Mouse (Mus musculus): ENCODE measurements around the gene Slpi. TPM values are rescaled to one million over a fixed set of nuclear protein-coding genes. Genes with fewer than 3 reads are reported as not detected.
"Not testable (repeated sequence)": the region's sequence is repeated elsewhere in the genome, so short reads cannot be mapped to it uniquely, and the experiment has no call there.

Gene Slpi
- total RNA-seq, 2 experiments from 2014 or later: 0.45 TPM; not detected in 1

DNA sequence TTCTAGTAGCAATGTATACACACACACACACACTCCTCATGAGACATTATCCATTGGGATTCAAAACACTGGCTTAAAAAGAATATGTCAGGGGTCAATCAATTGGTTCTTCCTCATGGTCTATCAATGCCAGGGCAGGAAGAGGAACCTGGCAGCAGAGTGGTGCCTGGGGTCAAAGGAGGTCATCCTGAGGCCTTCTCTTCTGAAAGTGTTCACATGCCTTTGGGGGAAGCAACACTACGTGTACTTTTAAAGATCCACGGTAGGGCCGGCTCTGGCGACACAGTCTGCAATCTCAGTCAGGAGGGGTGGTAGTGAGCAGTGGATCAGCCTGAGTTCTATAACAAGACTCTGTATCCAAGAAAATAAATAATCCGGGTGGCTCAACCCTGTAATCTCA is 29.2 kb downstream of the Slpi start:
- no peak for DNase-seq
- Histone ChIP-seq H3K27ac (no peak overlapping the region), H3K4me3 (no peak overlapping the region)
- no peak for TF ChIP-seq CTCF (IDR thresholded peaks at IDR 0.05)
- intact Hi-C loops (cut with DNase I): no loop called here

- no peak for TF ChIP-seq CTCF (IDR thresholded peaks at IDR 0.05)
- no peak overlapping the region for H3K4me3 ChIP-seq
- intact Hi-C loops (cut with DNase I): no loop called here
- H3K27ac ChIP-seq: no peak overlapping the region
- no peak for DNase-seq
These were observed 29.9 kb downstream of the Slpi start for GRCm38 (mm10) chr2:164359031-164359430.

DNA sequence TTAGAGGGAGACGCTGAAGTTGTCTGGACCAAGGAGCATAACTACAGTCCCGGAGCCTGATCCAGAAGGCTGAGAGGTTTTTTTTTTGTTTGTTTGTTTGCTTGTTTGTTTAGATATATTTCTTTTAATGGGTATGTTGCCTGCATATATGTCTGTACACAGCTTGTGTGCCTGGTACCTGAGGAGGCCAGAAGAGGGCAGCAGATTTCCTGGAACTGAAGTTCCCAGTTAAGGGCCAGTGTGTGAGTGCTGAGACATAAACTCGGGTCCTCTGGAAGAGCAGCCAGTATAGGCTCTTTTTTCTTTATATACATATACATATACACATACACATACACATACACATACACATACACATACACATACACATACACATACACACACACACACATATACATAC is 30.5 kb downstream of the Slpi start:
- Histone ChIP-seq H3K27ac (no peak overlapping the region), H3K4me3 (no peak overlapping the region)
- peak; percentile 21; the same call in 1 of the 2 replicates for TF ChIP-seq CTCF (IDR thresholded peaks at IDR 0.05)
- DNase-seq: no peak
- intact Hi-C loops (cut with DNase I): no loop called here

- no peak for DNase-seq
- intact Hi-C loops (cut with DNase I): no loop called here
These were observed 32.5 kb downstream of the Slpi start for GRCm38 (mm10) chr2:164356177-164356967.

GRCm38 (mm10) chr2:164353356-164353755 is 35.5 kb downstream of the Slpi start:
- H3K27ac ChIP-seq: no peak overlapping the region
- intact Hi-C loops (cut with DNase I): loop anchor here (5.0 kb wide), 1 partner anchor 221 kb away; no protein-coding TSS in a partner anchor
- no peak for DNase-seq
- no peak for TF ChIP-seq CTCF (IDR thresholded peaks at IDR 0.05)
- no peak overlapping the region for H3K4me3 ChIP-seq

More at GRCm38 (mm10) chr2:164356177-164356967, 32.5 kb downstream of the Slpi start:
- Histone ChIP-seq H3K4me3 (no peak overlapping the region), H3K27ac (no peak overlapping the region)
- TF ChIP-seq CTCF (IDR thresholded peaks at IDR 0.05): no peak

- Histone ChIP-seq H3K27ac (no peak overlapping the region), H3K4me3 (no peak overlapping the region)
- intact Hi-C loops (cut with DNase I): loop anchor here (5.0 kb wide), 1 partner anchor 220 kb away; no protein-coding TSS in a partner anchor
- DNase-seq: no peak
- no peak for TF ChIP-seq CTCF (IDR thresholded peaks at IDR 0.05)
These were observed 36.2 kb downstream of the Slpi start for GRCm38 (mm10) chr2:164352697-164353096.

- DNase-seq: peak; percentile 44
- H3K27ac ChIP-seq: no peak overlapping the region
- H3K4me3 ChIP-seq: no peak overlapping the region
- intact Hi-C loops (cut with DNase I): loop anchor here (5.0 kb wide), 1 partner anchor 247 kb away; no protein-coding TSS in a partner anchor
- peak; percentile 61 for TF ChIP-seq CTCF (IDR thresholded peaks at IDR 0.05)
These were observed 39.9 kb downstream of the Slpi start for GRCm38 (mm10) chr2:164348980-164349379.

- 0 out of 2 replicates have a peak, but pooled peaks have one; percentile 3 for TF ChIP-seq CTCF (IDR thresholded peaks at IDR 0.05)
- intact Hi-C loops (cut with DNase I): loop anchor here (5.0 kb wide), 1 partner anchor 245 kb away; no protein-coding TSS in a partner anchor
- DNase-seq, H3K27ac ChIP-seq, H3K4me3 ChIP-seq: not testable (repeated sequence)
These were observed 41.2 kb downstream of the Slpi start for GRCm38 (mm10) chr2:164347697-164348096.

- TF ChIP-seq CTCF (IDR thresholded peaks at IDR 0.05): peak; percentile 34; the same call in 1 of the 2 replicates
- H3K27ac ChIP-seq; H3K4me3 ChIP-seq; intact Hi-C loops (cut with DNase I); DNase-seq: not testable (repeated sequence)
These were observed 45.2 kb downstream of the Slpi start for GRCm38 (mm10) chr2:164343732-164344131.

DNA sequence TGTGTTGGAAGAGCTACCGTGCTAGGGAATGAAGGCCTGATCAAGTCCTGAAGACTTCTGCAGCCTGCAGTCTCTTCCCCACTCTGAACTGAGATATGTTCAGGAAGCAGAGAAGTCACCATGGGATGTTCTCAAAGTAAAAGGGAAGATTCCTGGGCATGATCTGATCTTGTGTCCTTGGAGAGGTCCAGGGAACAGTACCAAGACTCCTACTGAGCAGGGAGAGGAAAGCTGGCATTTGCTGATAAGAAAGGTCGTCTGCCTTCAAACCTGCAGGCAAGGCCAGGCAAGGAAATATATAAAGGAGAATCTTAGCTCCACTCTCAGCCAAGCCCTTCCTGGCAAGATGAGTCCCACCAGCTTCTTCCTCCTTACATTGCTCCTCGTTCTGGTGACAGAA is 56.5 kb downstream of the Slpi start, which contains the start of gene Svs5:
TSS of gene Svs5 (plus strand) at position 301 of the 400 bp plus-strand sequence.
- intact Hi-C loops (cut with DNase I); DNase-seq; H3K4me3 ChIP-seq; H3K27ac ChIP-seq: not testable (repeated sequence)

- intact Hi-C loops (cut with DNase I): no loop called here
- Histone ChIP-seq H3K27ac (no peak overlapping the region), H3K4me3 (no peak overlapping the region)
- DNase-seq: no peak
- no peak for TF ChIP-seq CTCF (IDR thresholded peaks at IDR 0.05)
These were observed 67.9 kb downstream of the Slpi start for GRCm38 (mm10) chr2:164320983-164321382.

DNA sequence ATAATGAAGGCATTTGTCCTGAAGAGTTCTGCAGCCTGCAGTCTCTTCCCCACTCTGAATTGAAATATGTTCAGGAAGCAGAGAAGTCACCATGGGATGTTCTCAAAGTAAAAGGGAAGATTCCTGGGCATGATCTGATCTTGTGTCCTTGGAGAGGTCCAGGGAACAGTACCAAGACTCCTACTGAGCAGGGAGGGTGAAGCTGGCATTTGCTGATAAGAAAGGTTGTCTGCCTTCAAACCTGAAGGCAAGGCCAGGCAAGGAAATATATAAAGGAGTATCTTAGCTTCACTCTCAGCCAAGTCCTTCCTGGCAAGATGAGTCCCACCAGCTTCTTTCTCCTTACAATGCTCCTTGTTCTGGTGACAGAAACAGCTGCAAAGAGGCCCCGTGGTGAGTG is 72.4 kb downstream of the Slpi start, which contains the start of gene Svs6:
TSS of gene Svs6 (plus strand) at position 301 of the 400 bp plus-strand sequence.
- H3K4me3 ChIP-seq; H3K27ac ChIP-seq; intact Hi-C loops (cut with DNase I); DNase-seq: not testable (repeated sequence)

- DNase-seq; intact Hi-C loops (cut with DNase I); H3K27ac ChIP-seq; H3K4me3 ChIP-seq: not testable (repeated sequence)
These were observed 73.4 kb downstream of the Slpi start for GRCm38 (mm10) chr2:164315460-164315859.

Data from gastrocnemius, adult 2 months (tissue).